Mouse (Mus musculus) testis, adult 2 months (tissue): Measurements from ENCODE around the gene Maats1.

ENCODE experiments used
- CTCF ChIP-seq: fragments of 200-500 bp; IDR thresholded peaks from 2 replicates; pipeline ENCODE4 v1.5.1; 2012; ENCODE audit warnings: low read depth, mild to moderate bottlenecking, inconsistent platforms, low read length, moderate library complexity; ENCODE audit not compliant: control insufficient read depth, insufficient read depth, insufficient replicate concordance
- POLR2A ChIP-seq: fragments of 200-500 bp; IDR thresholded peaks from 2 replicates; pipeline ENCODE4 v1.6.1; 2012; ENCODE audit warnings: low read depth, mild to moderate bottlenecking, inconsistent platforms, low read length, moderate library complexity; ENCODE audit not compliant: control insufficient read depth

GRCm38 (mm10) chr16:38376841-38377249 is 34.9 kb upstream of the Maats1 start:
- TF ChIP-seq CTCF (no peak), POLR2A (no peak)
